Mouse (Mus musculus): Measurements from ENCODE around the gene Ank3. TPM values are rescaled to one million over a fixed set of nuclear protein-coding genes. Genes with fewer than 3 reads are reported as not detected.

Ank3 gene
- total and polyA plus RNA-seq, 2 experiments from 2014 or later = 56.7 to 267 TPM

GRCm38 (mm10) chr10:69550824-69551223, 152.3 kb downstream of the Ank3 start:
- H3K4me2 ChIP-seq (ENCODE audit: low read depth) = no peak overlapping the region
- TF ChIP-seq CTCF (IDR thresholded peaks at IDR 0.05; ENCODE audit: low read depth) = no peak
- H3K9ac ChIP-seq = no peak overlapping the region
- no peak overlapping the region for H3K27ac ChIP-seq (ENCODE audit: low read depth, low read length)
- no peaks in the 10 kb centered on the region for H3K27me3 ChIP-seq (ENCODE audit: insufficient read depth, low read length)
- no peaks in the 10 kb centered on the region for H3K4me1 ChIP-seq (ENCODE audit: insufficient read depth)
- H3K36me3 ChIP-seq (ENCODE audit: insufficient read depth) = no peaks in the 10 kb centered on the region
- H3K9me3 ChIP-seq (ENCODE audit: low read length) = no peaks in the 10 kb centered on the region
- no peak overlapping the region for H3K4me3 ChIP-seq (ENCODE audit: low read depth, low read length)
- WGBS = 77% methylated on average over 4 of the region's 4 CpGs
- ATAC-seq (no peak), DNase-seq (no peak)

- Histone ChIP-seq H3K36me3 (ENCODE audit: insufficient read depth) (no peaks in the 10 kb centered on the region), H3K4me1 (ENCODE audit: insufficient read depth) (no peaks in the 10 kb centered on the region), H3K27me3 (ENCODE audit: insufficient read depth, low read length) (no peaks in the 10 kb centered on the region), H3K4me2 (ENCODE audit: low read depth) (no peak overlapping the region), H3K9ac (no peak overlapping the region), H3K9me3 (ENCODE audit: low read length) (no peaks in the 10 kb centered on the region), H3K27ac (ENCODE audit: low read depth, low read length) (no peak overlapping the region), H3K4me3 (ENCODE audit: low read depth, low read length) (no peak overlapping the region)
- ATAC-seq = no peak
- DNase-seq = no peak
- TF ChIP-seq CTCF (IDR thresholded peaks at IDR 0.05; ENCODE audit: low read depth) = no peak
- WGBS = 92% methylated on average over 1 of the region's 1 CpGs
Observed at GRCm38 (mm10) chr10:69553091-69553490, 154.5 kb downstream of the Ank3 start.

- 90% methylated on average over 4 of the region's 4 CpGs for WGBS
- H3K27ac ChIP-seq (ENCODE audit: low read depth, low read length) = no peak overlapping the region
- no peak overlapping the region for H3K4me3 ChIP-seq (ENCODE audit: low read depth, low read length)
- no peaks in the 10 kb centered on the region for H3K9me3 ChIP-seq (ENCODE audit: low read length)
- H3K4me2 ChIP-seq (ENCODE audit: low read depth) = no peak overlapping the region
- ATAC-seq (no peak), DNase-seq (no peak)
- H3K4me1 ChIP-seq (ENCODE audit: insufficient read depth) = no peaks in the 10 kb centered on the region
- H3K36me3 ChIP-seq (ENCODE audit: insufficient read depth) = no peaks in the 10 kb centered on the region
- H3K27me3 ChIP-seq (ENCODE audit: insufficient read depth, low read length) = no peaks in the 10 kb centered on the region
- no peak for TF ChIP-seq CTCF (IDR thresholded peaks at IDR 0.05; ENCODE audit: low read depth)
- no peak overlapping the region for H3K9ac ChIP-seq
Observed at GRCm38 (mm10) chr10:69555592-69555991, 157.0 kb downstream of the Ank3 start.

- no peak for DNase-seq
- no peaks in the 10 kb centered on the region for H3K36me3 ChIP-seq (ENCODE audit: insufficient read depth)
- 16% methylated on average over 13 of the region's 13 CpGs for WGBS
- H3K4me1 ChIP-seq (ENCODE audit: insufficient read depth) = no peaks in the 10 kb centered on the region
- TF ChIP-seq CTCF (IDR thresholded peaks at IDR 0.05; ENCODE audit: low read depth) = peak; percentile 64
- H3K4me3 ChIP-seq (ENCODE audit: low read depth, low read length) = no peak overlapping the region
- H3K27me3 ChIP-seq (ENCODE audit: insufficient read depth, low read length) = no peaks in the 10 kb centered on the region
- no peak for ATAC-seq
- H3K9me3 ChIP-seq (ENCODE audit: low read length) = no peaks in the 10 kb centered on the region
- no peak overlapping the region for H3K4me2 ChIP-seq (ENCODE audit: low read depth)
- H3K27ac ChIP-seq (ENCODE audit: low read depth, low read length) = no peak overlapping the region
- H3K9ac ChIP-seq = no peak overlapping the region
Observed at GRCm38 (mm10) chr10:69556278-69556677, 157.7 kb downstream of the Ank3 start.

GRCm38 (mm10) chr10:69560237-69560636, 161.7 kb downstream of the Ank3 start:
- Histone ChIP-seq H3K4me1 (ENCODE audit: insufficient read depth) (no peaks in the 10 kb centered on the region), H3K36me3 (ENCODE audit: insufficient read depth) (no peaks in the 10 kb centered on the region), H3K9me3 (ENCODE audit: low read length) (no peaks in the 10 kb centered on the region), H3K4me2 (ENCODE audit: low read depth) (no peak overlapping the region), H3K27ac (ENCODE audit: low read depth, low read length) (no peak overlapping the region), H3K27me3 (ENCODE audit: insufficient read depth, low read length) (no peaks in the 10 kb centered on the region), H3K4me3 (ENCODE audit: low read depth, low read length) (no peak overlapping the region), H3K9ac (no peak overlapping the region)
- 73% methylated on average over 1 of the region's 1 CpGs for WGBS
- ATAC-seq (no peak), DNase-seq (no peak)
- TF ChIP-seq CTCF (IDR thresholded peaks at IDR 0.05; ENCODE audit: low read depth) = no peak

GRCm38 (mm10) chr10:69562931-69563330, 164.4 kb downstream of the Ank3 start:
- H3K27ac ChIP-seq (ENCODE audit: low read depth, low read length) = no peak overlapping the region
- H3K4me3 ChIP-seq (ENCODE audit: low read depth, low read length) = no peak overlapping the region
- H3K36me3 ChIP-seq (ENCODE audit: insufficient read depth) = no peaks in the 10 kb centered on the region
- no peaks in the 10 kb centered on the region for H3K4me1 ChIP-seq (ENCODE audit: insufficient read depth)
- 81% methylated on average over 4 of the region's 4 CpGs for WGBS
- ATAC-seq = no peak
- H3K4me2 ChIP-seq (ENCODE audit: low read depth) = no peak overlapping the region
- H3K9me3 ChIP-seq (ENCODE audit: low read length) = no peaks in the 10 kb centered on the region
- H3K9ac ChIP-seq = no peak overlapping the region
- no peaks in the 10 kb centered on the region for H3K27me3 ChIP-seq (ENCODE audit: insufficient read depth, low read length)
- TF ChIP-seq CTCF (IDR thresholded peaks at IDR 0.05; ENCODE audit: low read depth) = no peak
- no peak for DNase-seq

GRCm38 (mm10) chr10:69565052-69565451, 166.5 kb downstream of the Ank3 start:
- no peak overlapping the region for H3K27ac ChIP-seq (ENCODE audit: low read depth, low read length)
- no peak overlapping the region for H3K4me3 ChIP-seq (ENCODE audit: low read depth, low read length)
- H3K27me3 ChIP-seq (ENCODE audit: insufficient read depth, low read length) = no peaks in the 10 kb centered on the region
- H3K36me3 ChIP-seq (ENCODE audit: insufficient read depth) = no peaks in the 10 kb centered on the region
- no peak for TF ChIP-seq CTCF (IDR thresholded peaks at IDR 0.05; ENCODE audit: low read depth)
- H3K9ac ChIP-seq = no peak overlapping the region
- no peak for ATAC-seq
- no peaks in the 10 kb centered on the region for H3K9me3 ChIP-seq (ENCODE audit: low read length)
- WGBS = 88% methylated on average over 4 of the region's 4 CpGs
- no peak for DNase-seq
- H3K4me1 ChIP-seq (ENCODE audit: insufficient read depth) = no peaks in the 10 kb centered on the region
- H3K4me2 ChIP-seq (ENCODE audit: low read depth) = no peak overlapping the region

- H3K27ac ChIP-seq (ENCODE audit: low read depth, low read length) = no peak overlapping the region
- H3K4me3 ChIP-seq (ENCODE audit: low read depth, low read length) = no peak overlapping the region
- 87% methylated on average over 5 of the region's 5 CpGs for WGBS
- H3K4me1 ChIP-seq (ENCODE audit: insufficient read depth) = peaks cover 9% of the 10 kb centered on the region
- H3K9ac ChIP-seq = no peak overlapping the region
- no peak overlapping the region for H3K4me2 ChIP-seq (ENCODE audit: low read depth)
- ATAC-seq (no peak), DNase-seq (no peak)
- no peaks in the 10 kb centered on the region for H3K36me3 ChIP-seq (ENCODE audit: insufficient read depth)
- no peaks in the 10 kb centered on the region for H3K27me3 ChIP-seq (ENCODE audit: insufficient read depth, low read length)
- no peak for TF ChIP-seq CTCF (IDR thresholded peaks at IDR 0.05; ENCODE audit: low read depth)
- no peaks in the 10 kb centered on the region for H3K9me3 ChIP-seq (ENCODE audit: low read length)
Observed at GRCm38 (mm10) chr10:69568976-69569375, 170.4 kb downstream of the Ank3 start.

All from forebrain, postnatal 0 days (tissue).